Mouse (Mus musculus): Measurements from ENCODE around the gene Foxp4. TPM values are rescaled to one million over a fixed set of nuclear protein-coding genes. Genes with fewer than 3 reads are reported as not detected.

Foxp4 gene
- total RNA-seq, 2 experiments from 2014 or later: 44.1 to 55.9 TPM

DNA sequence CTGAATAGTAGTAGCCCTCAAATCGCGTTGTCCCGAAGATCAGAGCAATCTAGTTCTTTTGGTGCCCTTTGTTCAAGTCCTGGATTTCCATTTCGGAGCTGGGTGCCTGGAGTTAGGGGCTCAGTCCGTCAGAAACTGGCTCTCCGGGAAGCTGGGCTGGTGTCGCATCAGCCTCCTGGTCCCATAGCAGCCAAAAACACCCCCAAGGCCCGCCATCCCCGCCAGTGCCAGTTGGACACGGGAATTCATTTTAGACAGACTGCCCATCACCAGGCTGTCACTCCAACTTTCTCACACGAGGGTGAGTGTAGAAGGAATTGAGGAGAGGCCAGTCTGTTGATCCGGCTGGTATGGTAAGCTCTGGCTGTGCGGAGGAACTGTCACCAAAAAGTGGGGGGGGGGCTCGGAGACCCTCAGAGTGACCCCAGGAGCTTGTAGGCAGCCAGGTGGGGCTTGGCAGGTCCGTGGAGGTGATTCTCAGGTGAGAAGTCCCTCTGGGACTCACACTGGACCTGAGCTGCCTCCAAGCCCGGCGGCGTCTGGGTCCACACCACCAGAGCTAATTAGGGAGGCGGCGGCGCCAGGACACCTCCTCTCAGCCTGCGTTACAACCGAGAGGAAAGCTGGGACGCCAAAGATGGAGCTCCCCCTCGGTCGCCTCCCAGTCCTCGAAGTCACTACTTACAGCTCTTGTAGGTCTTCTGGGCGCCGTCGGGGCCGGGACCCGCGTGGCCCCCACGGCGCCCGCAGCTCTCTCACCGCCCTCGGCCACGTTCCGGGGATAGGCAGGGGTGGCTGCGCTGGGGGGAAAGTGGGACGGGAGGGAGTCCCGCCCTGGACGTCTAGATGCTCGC is 90.6 kb downstream of the Foxp4 start:
- intact Hi-C loops (cut with DNase I): no loop called here
- DNase-seq (ENCODE audit: low spot score in 2 of 2): no peak

DNA sequence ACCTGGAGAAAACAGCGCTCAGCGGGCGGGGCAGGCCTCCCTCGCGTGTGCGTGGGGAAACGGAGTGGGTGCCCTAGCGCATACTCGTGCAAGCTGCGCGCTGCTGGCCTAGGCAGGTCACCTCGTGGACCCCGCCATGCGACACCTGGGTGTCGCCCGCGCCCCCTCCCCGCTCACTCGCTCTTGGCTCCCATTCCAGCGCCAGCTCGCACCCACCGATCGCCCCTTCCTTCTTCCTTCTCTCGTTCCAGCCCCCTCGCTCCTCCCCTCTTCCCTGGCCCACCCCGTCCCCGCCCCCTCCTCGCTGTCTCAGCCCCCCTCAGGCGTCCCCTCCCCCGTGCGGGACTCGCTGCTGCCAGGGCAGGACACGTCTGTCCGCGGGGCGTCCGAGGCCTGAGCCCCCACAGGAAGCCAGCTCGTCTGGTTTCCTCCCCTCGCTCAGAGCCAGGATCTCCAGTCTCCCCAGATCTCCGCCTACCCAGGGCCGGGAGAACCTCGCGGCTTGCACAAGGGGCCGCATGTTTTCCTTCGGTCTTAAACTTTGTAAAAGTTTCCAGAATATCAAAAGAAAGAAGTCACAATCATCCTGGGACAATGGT is 91.3 kb downstream of the Foxp4 start:
- intact Hi-C loops (cut with DNase I): no loop called here
- no peak for DNase-seq (ENCODE audit: low spot score in 2 of 2)

DNA sequence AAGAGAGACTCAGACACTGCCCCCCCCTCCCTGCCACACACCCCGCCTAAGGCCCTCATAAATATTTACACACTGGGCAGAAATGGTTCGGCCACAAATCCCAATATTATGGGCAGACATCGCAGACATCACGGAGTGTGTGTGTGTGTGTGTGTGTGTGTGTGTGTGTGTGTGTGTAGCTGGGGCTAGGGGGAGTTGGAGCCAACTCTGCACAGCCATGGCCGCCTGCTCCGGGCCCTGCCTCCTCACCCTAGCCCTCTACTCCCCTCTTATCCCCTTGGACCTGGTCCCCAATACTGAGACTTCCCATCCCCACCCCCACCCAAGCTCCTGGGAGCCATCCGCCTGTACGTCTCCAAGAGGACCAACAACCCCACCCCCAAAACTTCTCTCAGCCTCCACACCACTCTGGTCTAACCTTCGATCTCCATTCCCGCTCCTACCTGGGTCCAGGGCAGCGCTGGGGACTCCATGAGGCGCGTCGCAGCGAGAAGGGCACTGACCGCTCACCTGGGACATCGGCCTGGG is 91.9 kb downstream of the Foxp4 start:
- intact Hi-C loops (cut with DNase I): no loop called here
- DNase-seq (ENCODE audit: low spot score in 2 of 2): no peak

DNA sequence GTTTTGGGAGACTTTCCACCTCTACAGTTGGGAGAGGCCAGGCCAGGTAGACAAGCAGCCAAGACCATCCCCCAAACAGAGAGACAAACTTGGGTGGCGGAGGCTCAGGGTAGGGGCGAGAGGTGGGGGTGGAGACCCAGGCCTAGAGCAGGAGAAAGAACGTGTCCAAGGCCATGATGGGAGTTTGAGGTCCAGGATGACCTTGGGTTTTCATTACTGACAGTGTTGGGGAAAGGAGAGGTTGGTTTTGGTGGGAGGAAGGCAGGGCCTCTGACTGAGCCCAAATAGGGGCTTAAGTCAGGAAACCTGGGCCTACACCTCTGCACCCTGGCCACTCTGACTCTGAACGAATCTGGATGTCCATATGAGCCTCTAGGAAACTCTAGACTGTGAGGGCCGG is 92.7 kb downstream of the Foxp4 start:
- intact Hi-C loops (cut with DNase I): no loop called here
- DNase-seq (ENCODE audit: low spot score in 2 of 2): no peak

DNA sequence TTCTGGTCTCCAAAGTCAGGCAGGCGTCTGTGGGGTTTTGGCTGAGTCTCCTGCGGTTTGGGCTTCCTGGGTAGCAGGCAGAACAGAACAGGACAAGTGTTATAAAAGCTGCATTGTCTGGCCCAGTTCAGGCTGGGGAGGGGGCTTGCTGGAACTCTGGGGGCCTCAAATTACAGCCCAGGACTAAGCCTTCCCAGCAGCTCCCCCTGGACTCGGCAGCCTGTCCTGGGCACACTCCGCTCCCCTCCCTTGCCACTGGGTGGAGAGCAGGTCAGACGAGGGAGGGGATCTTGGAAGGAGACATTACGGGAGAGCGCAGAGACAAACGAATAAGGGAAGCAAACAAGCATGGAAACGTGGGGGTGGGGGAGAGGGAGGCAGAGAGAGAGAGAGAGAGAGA is 93.3 kb downstream of the Foxp4 start:
- intact Hi-C loops (cut with DNase I): no loop called here

DNA sequence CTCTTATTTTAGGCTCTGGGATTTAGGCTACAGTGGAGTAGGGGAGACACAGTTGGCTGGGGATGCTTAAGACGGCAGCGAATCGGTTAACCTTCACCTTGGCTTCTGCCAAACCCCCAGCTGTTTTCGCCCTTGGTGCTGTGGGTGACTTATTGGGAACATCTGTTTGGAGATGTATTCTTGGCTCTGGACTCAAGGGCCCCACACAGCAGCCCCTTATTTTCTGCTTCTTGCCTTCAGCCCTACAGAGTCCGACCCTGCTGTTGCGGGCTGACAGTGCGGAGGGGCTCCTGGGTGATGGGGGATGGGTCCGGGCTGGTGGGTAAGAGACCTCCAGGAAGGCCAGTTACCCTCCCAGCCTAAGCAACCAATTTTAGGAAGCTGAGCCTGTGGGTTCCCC is 103.1 kb downstream of the Foxp4 start:
- intact Hi-C loops (cut with DNase I): no loop called here
- DNase-seq (ENCODE audit: low spot score in 2 of 2): no peak

More for the DNA sequence above, 93.3 kb downstream of the Foxp4 start:
- no peak for DNase-seq (ENCODE audit: low spot score in 2 of 2)

DNA sequence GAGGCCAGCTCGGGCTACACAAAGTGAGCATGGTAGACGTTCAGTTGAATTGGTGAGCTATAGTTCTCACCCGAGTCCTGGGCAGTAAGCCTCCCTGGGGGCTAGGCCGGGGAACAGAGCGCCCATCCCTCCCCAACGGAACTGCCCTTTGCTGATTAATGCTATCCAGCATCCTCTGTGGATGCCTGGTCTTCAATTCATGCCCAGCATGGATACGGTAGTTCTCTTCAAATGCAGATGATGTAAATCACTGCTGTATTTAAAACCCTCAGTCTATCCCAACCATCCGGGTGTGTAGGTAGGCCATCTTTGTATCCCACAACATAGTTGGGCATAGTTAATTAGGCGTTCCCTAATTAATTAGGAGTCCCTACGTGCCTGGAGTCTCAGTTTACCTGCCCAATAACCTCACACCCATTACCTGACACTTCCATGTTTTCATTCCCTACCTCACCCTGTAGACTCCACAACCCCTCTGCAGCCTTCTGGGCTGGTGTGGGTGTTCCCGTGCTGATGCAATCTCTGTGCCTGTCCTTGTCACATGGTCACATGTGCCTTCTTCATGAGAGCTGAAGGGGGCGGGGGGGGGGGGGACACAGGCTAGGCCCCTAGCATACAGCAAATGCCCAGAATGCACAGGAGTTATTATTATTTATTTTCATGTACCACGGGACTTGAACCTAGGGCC is 106.3 kb downstream of the Foxp4 start:
- intact Hi-C loops (cut with DNase I): no loop called here
- no peak for DNase-seq (ENCODE audit: low spot score in 2 of 2)

Other genes with a start within 250 kb of the Foxp4 start
- 100 to 1,000 TPM; 206 to 219 TPM for gene Tomm6, start 236.3 kb downstream of the Foxp4 start, total RNA-seq (2021)
- gene Frs3, start 235.6 kb downstream of the Foxp4 start, total RNA-seq (2021): 10 to 100 TPM; 29.8 to 31.6 TPM
- 1 to 10 TPM; 5.2 to 6.2 TPM for gene Gm21981, start 230.2 kb downstream of the Foxp4 start, total RNA-seq (2021)
- gene Prickle4, start 229.9 kb downstream of the Foxp4 start, total RNA-seq (2021): 1 to 10 TPM; 3.0 to 3.5 TPM
- gene Pgc, start 197.8 kb downstream of the Foxp4 start, total RNA-seq (2021): not detected
- 10 to 100 TPM; 10.6 to 12.0 TPM for gene Tfeb, start 187.6 kb downstream of the Foxp4 start, total RNA-seq (2021)
- gene Mdfi, start 90.0 kb downstream of the Foxp4 start, total RNA-seq (2021): 1 to 10 TPM in 1 of 2 experiments, under 1 TPM in 1; 0.81 to 1.1 TPM
- not detected for gene 1700122O11Rik, start 113.6 kb upstream of the Foxp4 start, total RNA-seq (2021)
- gene 1700067P10Rik, start 164.7 kb upstream of the Foxp4 start, total RNA-seq (2021): not detected
- not detected for gene 9830107B12Rik, start 221.6 kb upstream of the Foxp4 start, total RNA-seq (2021)
- gene A530064D06Rik, start 242.6 kb upstream of the Foxp4 start, total RNA-seq (2021): not detected